ENCODE assay signal across 8 mouse cellular contexts in genomic region chr4:138700184-138700982, GRCm38 (mm10). TPM values are rescaled to one million over a fixed set of nuclear protein-coding genes. Genes with fewer than 3 reads are reported as not detected.
DNase-seq lines count a peak whose midpoint lies in the region; ATAC-seq lines count a peak whose summit lies in the region.

No protein-coding gene starts in this region.

- no peak overlapping the region for H3K4me3 ChIP-seq in hindbrain, embryonic 12.5 days

- peak; percentile 64; the same call in 1 of the 2 replicates for ATAC-seq in hindbrain, embryonic 12.5 days (ENCODE audit: low FRiP score)

- H3K4me2 ChIP-seq in hindbrain, embryonic 12.5 days (replicated peaks), result no peak overlapping the region

- H3K27ac ChIP-seq in hindbrain, embryonic 12.5 days, result no peak overlapping the region

- no peaks in the 10 kb centered on the region for H3K36me3 ChIP-seq in hindbrain, embryonic 12.5 days

- intact Hi-C loops in left cerebral cortex, postnatal 36 days (cut with DNase I), result loop anchor here (1.0 to 5.0 kb wide), 2 partner anchors 138 to 253 kb away; no protein-coding TSS in a partner anchor

- 30% methylated on average over 15 of the region's 15 CpGs for WGBS in hindbrain, embryonic 12.5 days

- H3K9me3 ChIP-seq in hindbrain, embryonic 12.5 days (replicated peaks), result no peaks in the 10 kb centered on the region

- peaks cover 15% of the 10 kb centered on the region for H3K4me1 ChIP-seq in hindbrain, embryonic 12.5 days

- peaks cover 9% of the 10 kb centered on the region; the same call in 1 of the 2 replicates for H3K27me3 ChIP-seq in hindbrain, embryonic 12.5 days

- H3K9ac ChIP-seq in hindbrain, embryonic 12.5 days, result no peak overlapping the region

- DNase-seq in right cerebral cortex, postnatal 10 days (ENCODE audit: low spot score in 2 of 2), result peak; percentile 80 to 81
- DNase-seq in right cerebral cortex, adult 18-20 months, result no peak
- peak; percentile 95 for DNase-seq in ZHBTc4 (ENCODE audit: low read depth, low spot score)
- DNase-seq in embryo, embryonic 10.5 days (ENCODE audit: low spot score), result peak; percentile 85
- DNase-seq in left cerebral cortex, postnatal 36 days (ENCODE audit: low spot score in 2 of 2), result peak; percentile 59 to 71
- DNase-seq in natural killer cell, adult 2 months (ENCODE audit: low spot score in 2 of 2), result peak; percentile 15 to 22
- DNase-seq in ovary, adult 18-20 months (ENCODE audit: low spot score), result no peak

RNA-seq across cellular contexts. Expression of gene Pla2g2c, which starts 24.2 kb away (rescaled TPM):
- 0.46 and 0.64 TPM in 2 replicates for polyA plus RNA-seq in hindbrain, embryonic 12.5 days (2016; fragmentation: Nextera tagmentation; extraction: Ambion mirVana)
- total RNA-seq in left cerebral cortex, postnatal 36 days (2021), result under 1 TPM; 0.22 to 0.39 TPM

RNA-seq across cellular contexts. Expression of gene Ubxn10, which starts 36.6 kb away (rescaled TPM):
- polyA plus RNA-seq in hindbrain, embryonic 12.5 days (2016; fragmentation: Nextera tagmentation; extraction: Ambion mirVana), result 3.8 and 4.5 TPM in 2 replicates
- 1 to 10 TPM; 1.3 to 1.5 TPM for total RNA-seq in left cerebral cortex, postnatal 36 days (2021)

RNA-seq across cellular contexts. Expression of gene Pla2g2f, which starts 57.0 kb away (rescaled TPM):
- 0.14 TPM in 1 of 2 replicates, not detected in the other for polyA plus RNA-seq in hindbrain, embryonic 12.5 days (2016; fragmentation: Nextera tagmentation; extraction: Ambion mirVana)
- total RNA-seq in left cerebral cortex, postnatal 36 days (2021), result not detected

Comparison
In these comparisons a context has a peak if more than half of its experiments do, and no peak if none do; other contexts are left out.
1. DNase-seq: peak in right cerebral cortex, postnatal 10 days (2 of 2), ZHBTc4 (single experiment), embryo, embryonic 10.5 days (single experiment), left cerebral cortex, postnatal 36 days (2 of 2) and natural killer cell, adult 2 months (2 of 2); none in right cerebral cortex, adult 18-20 months (single experiment) and ovary, adult 18-20 months (single experiment).